Mouse (Mus musculus): ENCODE results near the gene Tgfa.
A peak's percentile ranks its signal among the peaks of the same experiment; 100 is the strongest.

The Tgfa gene

DNA sequence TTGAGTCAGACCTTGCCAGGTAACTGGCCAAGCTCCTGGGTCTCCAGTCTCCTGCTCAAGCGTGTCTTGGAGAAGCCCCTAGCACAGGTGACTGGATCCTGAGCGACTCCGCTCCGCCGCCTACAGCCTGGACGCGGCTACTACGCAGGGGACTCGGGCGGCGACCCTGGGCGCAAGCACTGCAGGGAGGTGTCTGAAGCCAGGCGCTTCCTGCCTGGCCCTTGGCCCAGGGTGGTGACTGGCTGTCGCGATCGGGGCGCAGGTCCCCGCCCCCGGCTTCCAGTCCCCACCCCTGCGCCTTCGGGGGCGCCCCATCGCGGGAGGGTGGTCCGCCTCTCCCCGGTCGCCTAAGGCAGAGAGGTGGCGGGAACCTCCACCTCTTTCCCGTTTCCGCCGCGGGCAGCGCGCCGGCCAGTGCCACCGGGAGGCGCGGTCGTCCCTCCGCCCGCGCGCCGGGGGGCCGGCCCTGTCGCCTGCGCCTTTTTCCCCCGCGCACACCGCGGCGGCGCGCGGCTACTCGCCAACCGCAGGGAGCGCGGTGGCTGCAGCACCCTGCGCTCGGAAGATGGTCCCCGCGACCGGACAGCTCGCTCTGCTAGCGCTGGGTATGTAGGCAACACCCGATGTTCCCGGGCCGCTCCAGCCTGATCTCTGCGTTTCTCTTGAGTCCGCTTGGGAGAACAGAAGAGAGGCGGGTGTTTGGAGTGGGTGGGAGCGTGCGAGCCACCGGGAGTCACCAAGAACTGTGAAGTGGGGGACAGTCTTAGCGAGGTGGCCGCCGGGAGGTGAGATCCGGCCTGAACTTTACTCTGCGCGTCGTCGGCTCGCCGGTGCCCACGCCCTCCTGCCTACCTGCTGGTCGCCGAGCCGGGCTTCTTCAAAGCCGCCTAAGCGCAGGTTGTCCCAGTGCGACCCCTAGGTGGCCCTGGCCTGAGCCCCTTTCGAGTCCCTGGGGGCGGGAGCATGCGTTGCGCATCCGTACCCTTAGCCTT lies at the start of gene Tgfa:
Gene Tgfa, plus strand, starts transcription at position 283 of the 992 bp plus-strand sequence.
- peak; percentile 69 to 75 for DNase-seq

DNA sequence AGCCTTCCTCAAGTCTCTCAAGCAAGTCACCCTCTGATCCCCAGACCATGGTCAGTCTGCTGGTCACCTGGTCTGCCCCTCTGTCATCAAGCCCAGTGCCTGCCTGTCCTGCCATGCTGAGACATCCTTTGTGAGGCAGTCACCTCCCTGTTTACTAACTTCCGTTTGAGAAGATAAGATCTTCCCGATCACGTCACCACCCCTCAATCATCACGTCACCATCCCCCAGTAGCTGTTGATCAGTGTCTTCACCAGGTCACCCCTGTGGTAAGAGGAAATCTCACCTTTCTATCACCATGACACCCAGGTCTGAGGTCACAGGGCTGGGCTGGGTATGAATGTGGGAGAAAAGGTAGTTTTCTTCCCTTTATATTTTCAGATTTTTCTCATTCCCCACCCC lies 46.5 kb upstream of the Tgfa start:
- DNase-seq: no peak

DNA sequence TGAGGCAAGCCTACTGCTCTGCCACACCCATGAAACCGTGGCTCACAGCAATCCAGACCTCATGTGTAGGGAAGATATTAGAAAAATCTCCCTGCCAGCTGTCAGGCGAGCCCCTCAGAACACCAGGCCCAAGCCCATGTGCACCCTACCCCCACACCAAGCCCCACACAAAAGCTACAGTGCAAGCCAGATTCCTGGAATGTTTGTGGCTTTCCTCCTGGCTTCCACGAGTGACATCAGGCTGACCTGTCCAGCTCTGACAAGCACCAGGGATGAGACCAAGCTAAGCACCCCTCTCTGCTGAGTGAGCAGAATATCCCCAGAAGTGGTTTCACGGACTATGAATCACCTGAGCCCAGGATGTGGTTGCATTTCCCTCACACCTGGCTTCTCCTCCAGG lies 46.0 kb upstream of the Tgfa start:
- DNase-seq: no peak

DNA sequence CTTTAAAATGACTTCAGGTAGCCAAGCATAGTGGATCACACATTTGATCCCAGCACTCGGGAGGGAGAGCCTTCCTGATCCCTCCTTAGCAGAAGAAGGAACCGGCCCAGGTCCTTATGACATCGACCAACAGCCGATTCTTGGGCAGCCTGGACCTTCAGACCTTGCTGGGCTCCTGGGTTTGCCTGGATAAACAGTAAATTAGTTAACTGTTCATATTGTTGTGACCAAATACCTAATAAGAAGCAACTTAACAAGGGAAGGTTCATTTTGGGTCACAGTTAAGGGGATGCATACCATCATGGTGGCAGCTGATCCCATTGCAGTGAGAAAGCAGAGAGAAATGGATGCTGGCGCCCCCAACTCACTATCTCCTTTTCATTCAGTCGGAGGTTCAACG lies 42.3 kb upstream of the Tgfa start:
- DNase-seq: no peak

DNA sequence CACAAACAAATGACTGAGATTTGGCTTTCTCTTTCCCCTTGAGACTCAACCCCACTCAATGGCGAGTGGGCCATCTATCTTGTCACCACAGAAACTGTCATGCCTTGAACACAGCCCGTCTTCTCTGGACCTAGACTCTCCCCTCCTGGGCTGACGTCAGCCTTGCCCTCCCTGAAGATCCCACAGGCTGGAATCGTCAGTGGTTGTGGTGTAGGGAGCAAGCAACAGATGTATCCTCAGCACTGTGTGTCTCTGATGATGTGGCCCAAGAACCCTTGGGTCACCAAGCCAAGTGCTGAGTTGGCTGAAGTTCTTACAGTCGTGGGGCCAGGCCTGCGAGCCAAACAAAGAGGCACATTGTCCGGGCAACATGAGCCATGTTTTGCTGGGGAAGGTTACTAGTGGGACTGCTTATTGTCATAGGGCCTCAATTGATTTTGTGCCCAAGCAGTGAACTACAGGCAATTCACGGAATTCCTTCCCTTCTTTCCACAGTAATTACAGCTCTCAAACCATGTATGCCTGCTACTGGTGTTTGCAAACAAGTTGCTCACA lies 41.5 kb upstream of the Tgfa start:
- peak in 1 of 2 experiments; percentile 22 for DNase-seq

DNA sequence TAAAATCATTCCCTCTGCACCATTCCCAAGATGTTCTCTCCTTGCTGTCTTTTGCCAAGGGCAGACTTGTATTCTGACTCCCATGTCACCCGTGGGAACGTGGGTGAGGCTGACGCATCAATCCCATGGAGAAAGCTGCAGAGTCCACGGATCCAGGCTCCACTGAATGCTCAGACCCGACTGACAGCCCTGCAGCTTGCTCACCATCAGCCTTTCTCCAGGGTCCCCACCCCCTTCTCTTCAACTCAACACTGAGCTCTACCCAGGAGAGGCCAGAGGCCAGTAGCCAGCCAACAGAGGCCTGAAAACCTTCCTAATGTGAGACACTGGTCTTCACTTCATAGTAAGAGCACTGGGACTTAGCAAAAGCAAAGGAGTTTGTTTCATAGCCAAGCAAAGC lies 41.0 kb upstream of the Tgfa start:
- DNase-seq: no peak

DNA sequence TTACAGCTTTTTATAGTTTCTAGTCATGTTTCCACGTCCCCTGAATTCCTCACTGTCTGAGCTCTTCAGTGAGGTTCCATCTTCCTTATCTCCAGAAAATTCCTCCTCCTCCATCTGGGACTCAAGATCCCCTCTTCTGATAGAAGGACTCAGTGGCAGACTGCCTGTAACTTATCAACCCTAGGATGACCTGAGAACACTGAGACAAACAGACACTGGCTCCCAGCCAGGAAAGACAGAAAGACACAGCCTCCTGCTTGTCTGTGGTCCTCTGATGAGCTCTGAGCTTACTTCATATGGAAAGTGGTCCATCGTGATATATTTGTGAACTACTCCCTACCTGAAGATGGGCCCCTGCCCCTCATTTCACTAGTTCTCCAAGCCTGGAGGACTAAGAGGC lies 40.5 kb upstream of the Tgfa start:
- DNase-seq: no peak

DNA sequence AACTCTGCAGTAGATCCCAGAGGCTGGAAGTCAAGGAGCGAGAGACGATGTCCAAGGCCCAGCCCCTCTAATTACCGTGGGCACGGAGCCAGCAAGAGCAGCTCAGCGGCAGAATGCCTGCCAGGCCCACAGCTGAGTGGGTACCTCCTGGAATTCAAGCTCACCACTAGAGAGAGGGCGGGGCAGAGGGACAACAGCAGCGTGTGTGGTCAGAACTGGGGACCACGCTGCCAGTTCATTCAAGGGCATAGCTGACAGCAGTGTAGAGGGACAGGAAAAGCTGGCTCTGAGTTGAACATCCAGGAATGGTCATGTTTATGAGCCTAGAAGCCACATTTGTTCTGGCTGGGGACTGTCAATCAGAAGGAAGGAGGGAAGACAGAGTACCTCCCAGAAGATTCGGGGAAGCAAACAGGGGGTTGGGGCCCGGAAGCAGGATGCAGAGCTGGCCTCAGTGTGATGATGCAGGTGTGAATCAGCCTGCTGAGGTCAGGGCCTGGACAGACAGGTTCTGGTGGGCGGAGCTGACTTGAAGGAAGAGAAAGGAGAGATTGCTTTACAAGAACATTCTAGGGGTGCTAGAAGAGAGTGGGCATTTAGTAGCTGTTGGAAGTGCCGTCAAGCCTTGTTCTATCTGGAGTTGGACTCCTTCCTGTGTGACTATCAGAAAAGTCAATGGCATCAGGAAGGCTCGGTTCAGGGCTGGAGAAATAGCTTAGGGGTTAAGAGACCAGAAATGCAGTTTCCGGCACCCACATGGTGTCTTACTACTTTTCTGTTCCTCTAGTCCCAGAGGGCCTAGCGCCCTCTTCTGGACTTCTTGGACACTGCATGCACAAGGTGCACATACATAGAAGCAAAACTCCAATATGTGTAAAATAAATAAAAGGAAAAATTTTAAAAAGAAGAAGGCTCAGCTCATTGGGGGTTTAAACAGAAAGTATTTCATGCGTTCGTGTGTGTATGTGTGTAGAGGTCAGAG lies 37.5 kb upstream of the Tgfa start:
- peak; percentile 76 to 82 for DNase-seq

DNA sequence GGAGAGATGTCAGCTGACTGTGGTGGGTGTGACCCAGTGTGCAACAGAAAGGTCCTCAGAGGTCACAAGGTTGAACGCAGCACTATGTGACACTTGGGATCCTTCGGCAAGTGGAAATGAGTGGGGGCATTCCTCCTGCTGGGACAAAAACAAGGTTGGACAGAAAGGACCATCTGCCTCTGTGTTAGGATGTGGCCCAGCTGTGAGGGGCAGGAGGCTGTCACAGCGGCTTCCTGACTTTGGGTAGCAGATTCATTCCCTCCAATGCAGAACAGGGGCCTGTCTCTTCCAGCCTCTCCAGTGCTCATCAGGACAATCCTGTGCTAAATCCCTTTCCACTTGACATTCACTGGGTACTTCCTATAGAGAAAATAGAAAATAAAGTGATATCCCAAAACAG lies 34.1 kb upstream of the Tgfa start:
- no peak for DNase-seq

DNA sequence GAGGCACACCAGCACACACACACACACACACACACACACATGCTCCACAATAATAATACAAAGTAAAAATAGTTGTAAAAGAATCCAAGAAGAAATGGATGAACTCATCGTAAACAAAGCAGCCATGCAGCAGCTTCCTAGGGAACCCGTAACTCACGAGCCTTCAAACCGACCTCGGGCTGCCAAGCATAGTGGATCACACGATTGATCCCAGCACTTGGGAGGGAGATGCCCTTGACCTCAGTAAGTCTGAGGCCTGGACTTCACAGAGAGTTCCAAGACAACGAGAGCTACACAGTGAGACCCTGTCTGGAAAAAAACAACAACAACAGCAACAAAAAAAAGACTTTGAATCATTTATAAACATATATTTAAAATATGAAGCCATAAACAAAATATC lies 33.4 kb upstream of the Tgfa start:
- DNase-seq: no peak

DNA sequence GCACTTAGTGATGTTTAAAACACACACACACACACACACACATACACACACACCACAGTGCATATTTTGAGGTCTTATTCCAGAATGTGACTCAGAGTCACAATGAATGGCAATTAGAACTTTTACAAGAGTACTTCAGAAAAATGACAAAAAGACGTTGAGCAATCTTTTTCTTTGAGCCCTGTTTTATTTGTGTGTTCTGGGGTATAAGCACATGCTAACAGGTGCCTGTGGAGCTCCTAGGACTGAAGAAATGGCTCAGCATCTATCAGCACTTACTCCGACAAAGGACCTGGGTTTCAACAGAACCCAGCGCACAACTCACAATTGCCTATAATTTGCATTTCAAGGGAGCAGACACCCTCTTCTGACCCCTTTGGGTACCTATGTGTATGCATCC lies 31.0 kb upstream of the Tgfa start:
- no peak for DNase-seq

DNA sequence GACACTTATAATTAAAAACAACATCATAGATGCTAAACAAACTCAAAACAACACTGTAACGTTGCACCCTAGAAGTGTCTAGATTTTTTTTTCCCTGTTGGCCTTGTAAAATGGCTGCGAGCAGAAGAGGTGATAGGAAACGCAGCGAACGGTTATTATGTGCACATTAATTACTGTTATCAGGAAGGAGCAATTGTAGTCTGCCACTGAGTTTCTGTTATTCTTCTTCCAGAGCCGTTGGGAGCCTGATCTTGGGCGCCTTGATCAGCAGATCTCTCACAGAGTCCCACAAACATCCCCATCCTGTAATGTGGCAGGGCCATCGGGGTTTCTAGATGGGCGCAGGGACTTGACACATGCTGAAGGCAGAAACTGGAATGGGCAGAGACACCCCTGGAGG lies 28.6 kb upstream of the Tgfa start:
- no peak for DNase-seq

DNA sequence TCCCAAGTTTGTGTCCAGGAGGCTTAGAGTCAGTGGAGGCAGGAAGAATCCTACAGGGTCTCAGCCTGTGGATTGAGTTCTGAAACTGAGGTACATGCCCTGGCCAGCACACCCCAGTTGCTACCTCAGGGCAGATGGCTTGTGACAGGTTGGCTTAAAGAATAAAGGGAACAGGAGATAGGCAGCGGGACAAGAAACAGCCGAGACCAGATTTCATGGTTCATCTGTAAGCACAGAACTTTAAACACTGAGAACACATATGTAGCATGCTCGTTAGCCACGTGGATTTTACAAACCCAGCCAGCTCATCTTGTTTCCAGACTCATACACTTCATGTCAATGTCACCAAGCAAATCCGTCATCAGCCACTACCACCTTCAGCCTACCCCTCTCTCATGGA lies 27.2 kb upstream of the Tgfa start:
- DNase-seq: no peak

DNA sequence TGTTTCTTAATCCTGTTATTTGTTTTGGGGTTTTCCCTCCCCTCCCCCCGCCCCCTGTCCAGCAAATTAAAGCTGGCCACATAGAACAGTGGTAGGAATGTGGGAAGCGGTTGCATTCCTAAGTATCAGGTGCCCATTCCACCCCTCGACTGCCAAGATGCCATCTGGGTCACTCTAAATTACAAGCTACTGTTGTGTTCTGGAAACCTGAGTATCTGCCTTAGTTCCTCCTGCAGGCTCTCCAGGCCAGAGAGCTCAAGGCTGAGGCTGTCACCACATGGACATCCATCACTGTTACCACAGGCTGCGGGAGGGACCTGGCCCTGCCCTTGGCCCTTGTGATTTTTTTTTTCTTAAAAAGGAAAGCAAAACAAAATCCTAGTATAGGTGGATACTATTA lies 25.9 kb upstream of the Tgfa start:
- DNase-seq: no peak

DNA sequence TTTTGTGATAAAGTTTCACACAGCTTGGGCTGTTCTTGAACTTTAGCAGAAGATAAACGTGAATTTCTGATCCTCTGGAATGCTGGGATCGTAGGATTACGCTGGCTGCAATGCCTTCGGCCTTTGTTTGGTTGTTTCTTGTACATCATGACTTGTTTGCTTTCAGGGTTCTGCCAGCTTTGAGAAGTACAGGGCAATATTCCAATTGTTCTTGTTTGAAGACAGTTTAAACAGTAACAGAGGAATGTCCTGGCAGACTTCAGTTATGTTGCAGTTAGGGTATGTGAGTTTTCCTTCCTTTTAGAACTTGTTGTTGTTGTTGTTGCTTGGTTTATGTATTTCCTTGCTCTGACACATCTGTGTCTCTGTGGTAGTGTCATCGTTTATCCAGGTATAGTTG lies 18.8 kb upstream of the Tgfa start:
- no peak for DNase-seq

DNA sequence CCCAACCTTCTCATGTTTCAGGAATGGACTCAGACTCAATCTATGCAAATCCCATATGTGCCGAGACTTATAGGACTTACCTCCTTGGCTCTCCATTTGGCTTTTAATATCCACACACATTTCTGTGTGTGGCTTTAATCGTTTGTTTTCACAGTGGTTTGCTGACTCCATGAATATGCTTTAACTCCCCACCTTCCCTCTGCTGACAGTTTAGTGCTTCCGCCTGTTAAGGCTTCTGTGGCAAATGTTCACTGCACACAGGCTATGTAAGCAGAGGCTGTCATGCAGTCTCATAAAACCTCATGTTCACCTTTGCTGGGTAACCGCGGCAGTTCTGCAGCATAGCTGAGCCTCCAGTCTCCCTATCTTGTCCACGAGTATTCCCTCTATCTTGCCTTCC lies 18.3 kb upstream of the Tgfa start:
- DNase-seq: no peak

DNA sequence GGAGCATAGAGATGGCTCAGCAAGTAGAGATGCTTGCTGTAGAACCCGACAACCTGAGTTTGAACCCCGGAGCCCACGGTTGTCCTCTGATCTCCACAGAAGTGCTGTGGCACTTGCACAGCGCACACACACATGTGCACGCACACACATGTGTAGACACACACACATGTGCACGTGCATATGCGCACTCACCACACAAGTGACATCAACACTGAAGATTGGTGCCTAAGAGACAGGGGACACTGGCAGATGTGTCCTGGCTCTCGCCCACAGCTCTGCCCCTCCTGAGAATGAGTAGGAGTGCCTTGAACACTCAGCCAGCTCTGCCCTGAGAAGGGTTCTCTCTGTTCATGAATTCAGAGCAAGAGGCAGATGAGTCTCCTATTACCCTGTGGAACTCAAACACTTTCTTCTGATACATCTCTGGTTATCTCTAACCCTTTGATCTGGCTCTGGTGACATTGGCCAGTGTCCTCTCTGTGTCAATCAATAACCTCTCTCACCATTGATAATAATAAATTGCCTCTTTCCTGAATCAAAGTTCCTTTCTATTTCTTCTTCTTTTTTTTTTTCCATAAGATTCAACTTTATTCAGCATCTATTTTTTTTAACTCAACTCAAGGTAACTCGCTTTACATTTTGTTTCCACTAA lies 17.6 kb upstream of the Tgfa start:
- DNase-seq: no peak

DNA sequence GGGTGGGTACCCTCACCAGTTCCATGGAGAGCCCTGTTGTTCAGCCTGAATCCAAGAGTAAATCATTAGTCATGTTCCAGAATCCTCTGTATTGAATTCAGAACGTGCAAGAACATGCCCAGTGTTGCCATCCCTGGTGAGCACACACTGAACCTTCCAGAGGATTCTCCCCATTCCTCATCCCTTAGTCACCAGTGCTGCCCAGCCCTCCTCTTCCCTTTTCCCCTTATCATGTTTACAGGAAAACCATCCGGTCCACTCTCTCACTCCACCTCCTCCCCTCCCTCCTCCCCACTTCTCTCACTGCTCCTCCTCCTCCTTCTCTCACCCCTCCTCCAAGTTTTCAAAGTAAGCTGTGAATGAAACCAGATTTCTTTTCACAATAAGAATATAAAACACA lies 14.4 kb upstream of the Tgfa start:
- no peak for DNase-seq

DNA sequence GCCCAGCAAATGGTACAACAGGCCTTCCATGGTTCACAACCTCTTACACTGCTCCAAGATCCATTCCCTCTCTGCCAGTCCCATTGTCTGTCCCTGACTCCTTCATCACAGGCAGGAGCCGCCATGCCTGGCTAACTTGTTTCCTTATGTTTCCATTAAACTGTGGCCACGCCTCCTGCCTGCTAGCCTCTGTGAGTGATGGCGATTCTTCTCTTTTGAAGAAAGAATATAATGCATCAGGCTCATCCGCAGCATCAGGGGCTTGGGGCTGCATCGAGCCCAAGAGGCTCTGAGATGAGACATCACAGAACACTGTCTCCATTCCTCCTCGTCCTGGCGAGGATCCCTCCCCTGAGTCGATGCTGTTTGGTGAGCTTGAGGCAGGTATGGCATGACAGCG lies 13.0 kb upstream of the Tgfa start:
- no peak for DNase-seq

DNA sequence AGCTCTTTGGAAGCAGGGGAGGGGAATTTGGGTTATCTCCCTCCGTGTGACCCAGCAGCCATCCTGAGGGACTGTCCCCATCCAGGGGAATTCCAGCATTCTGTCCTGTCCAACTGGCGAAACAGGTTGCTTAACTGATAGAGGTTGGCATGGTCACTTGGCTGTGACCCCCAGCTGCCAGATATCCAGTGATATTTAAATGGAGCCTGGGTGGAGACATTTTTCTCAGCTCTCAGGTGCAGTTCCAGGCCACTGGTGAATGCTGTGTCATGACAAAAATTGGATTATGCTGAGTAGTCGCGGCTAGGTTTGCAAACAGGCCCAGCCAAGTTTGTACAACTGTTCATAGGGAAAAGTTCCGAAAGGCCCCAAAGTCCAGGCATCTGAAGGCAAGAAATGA lies 12.4 kb upstream of the Tgfa start:
- DNase-seq: no peak

DNA sequence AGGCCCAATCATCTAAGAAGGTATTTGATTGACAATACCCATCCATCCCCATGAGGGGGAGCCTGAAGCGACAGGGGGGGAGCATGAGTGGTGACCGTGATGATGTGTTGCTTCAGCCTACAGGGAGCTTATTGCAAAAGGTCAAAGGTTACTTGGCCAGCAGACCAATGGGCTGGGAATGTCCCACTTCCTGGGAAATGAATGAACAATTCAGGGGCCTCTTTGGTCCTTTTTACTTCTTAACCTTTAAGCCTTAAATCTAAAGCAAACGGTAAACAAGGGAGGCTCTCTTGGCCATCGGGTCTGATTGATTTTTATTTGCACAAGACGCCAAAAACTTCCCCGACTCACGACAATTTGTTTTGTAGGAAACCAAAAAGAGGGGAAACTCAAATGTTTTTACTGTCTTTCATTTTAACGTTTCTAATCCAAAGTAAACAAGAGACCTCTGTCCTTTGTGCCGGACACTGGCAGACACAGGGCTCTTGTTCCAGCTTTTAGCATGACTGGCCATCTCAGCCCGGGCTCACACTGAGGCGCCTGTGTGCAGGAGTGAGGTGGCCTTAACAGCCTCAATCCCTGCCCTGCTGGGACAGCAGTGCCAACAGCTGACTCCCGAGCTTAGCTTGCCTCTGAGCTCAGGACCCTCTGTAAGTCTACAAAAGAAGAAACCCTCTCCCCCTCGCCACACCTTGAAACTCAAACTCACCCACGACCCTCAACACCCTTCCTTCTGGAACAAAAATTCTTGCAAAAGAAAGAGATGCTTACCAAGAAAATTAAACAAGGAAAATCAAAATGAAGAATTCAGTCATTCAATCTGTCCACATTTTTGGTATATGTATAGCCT lies 8.7 kb upstream of the Tgfa start:
- DNase-seq: peak in 1 of 2 experiments; percentile 20
